Mouse (Mus musculus): ENCODE measurements at regions not wholly inside any gene's neighbourhood (a gene's known extent, or its start where the extent isn't known, plus 50 kb on each side); places are given as distances from the start of the nearest gene placed in this dataset.

DNA sequence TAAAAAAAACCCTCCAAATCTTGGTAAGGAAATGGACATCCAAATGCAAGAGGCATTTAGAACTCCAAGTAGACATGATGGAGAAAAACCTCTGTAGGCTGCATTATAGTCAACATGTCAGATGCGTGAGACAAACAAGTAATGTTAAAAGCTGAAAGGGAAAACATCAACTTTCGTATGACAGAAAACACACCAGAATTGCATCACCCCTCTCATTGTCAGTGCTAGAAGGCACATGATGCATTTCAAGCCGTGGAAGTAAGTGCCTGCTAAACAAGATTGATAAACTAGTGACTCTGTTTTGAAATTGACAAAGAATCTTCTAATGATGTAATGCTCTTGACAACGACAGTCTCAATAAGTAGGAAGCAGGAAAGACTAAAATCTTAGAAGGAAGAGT lies 96.1 kb downstream of the Mbl2 start:
- H3K36me3 ChIP-seq (ENCODE audit: control insufficient read depth, insufficient read depth, low read length) = no peaks in the 10 kb centered on the region
- H3K27ac ChIP-seq (ENCODE audit: low read depth, low read length) = no peak overlapping the region
- no peaks in the 10 kb centered on the region for H3K9me3 ChIP-seq (ENCODE audit: control insufficient read depth, low read length)
- H3K4me2 ChIP-seq (ENCODE audit: low read depth) = no peak overlapping the region
- ATAC-seq (ENCODE audit: insufficient read depth, low FRiP score, low TSS enrichment) (no peak), DNase-seq (ENCODE audit: low spot score) (no peak)
- no peak overlapping the region for H3K9ac ChIP-seq (ENCODE audit: low read length)
- no peaks in the 10 kb centered on the region for H3K4me1 ChIP-seq (ENCODE audit: control insufficient read depth, insufficient read depth, low read length)
- no peaks in the 10 kb centered on the region for H3K27me3 ChIP-seq (ENCODE audit: control insufficient read depth, insufficient read depth, low read length)
- no peak overlapping the region for H3K4me3 ChIP-seq (ENCODE audit: low read depth, low read length)
- WGBS = 91% methylated on average over 4 of the region's 4 CpGs

DNA sequence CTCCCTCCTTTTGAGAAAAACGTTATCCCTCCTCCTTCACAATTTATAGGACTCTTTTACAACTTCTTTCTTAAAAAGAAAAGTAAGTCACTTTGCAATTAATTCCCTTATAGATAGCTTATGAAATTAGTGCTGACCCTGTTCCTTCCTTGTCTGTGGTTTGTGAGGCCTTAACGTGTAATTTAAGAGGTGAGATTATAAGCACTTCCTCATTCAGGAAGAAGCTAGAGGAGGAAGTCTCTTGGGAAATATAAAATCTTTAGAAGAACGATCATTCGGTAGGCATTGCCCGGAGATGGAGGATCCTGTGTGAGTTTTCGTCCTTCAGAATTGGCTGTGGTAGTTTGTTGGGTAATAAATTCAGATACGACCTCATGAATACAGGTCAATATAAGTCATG lies 98.0 kb downstream of the Mbl2 start:
- ATAC-seq (ENCODE audit: insufficient read depth, low FRiP score, low TSS enrichment) (no peak), DNase-seq (ENCODE audit: low spot score) (no peak)
- H3K9me3 ChIP-seq (ENCODE audit: control insufficient read depth, low read length) = no peaks in the 10 kb centered on the region
- no peaks in the 10 kb centered on the region for H3K4me1 ChIP-seq (ENCODE audit: control insufficient read depth, insufficient read depth, low read length)
- H3K4me2 ChIP-seq (ENCODE audit: low read depth) = no peak overlapping the region
- no peak overlapping the region for H3K9ac ChIP-seq (ENCODE audit: low read length)
- H3K36me3 ChIP-seq (ENCODE audit: control insufficient read depth, insufficient read depth, low read length) = no peaks in the 10 kb centered on the region
- H3K27me3 ChIP-seq (ENCODE audit: control insufficient read depth, insufficient read depth, low read length) = no peaks in the 10 kb centered on the region
- no peak overlapping the region for H3K4me3 ChIP-seq (ENCODE audit: low read depth, low read length)
- H3K27ac ChIP-seq (ENCODE audit: low read depth, low read length) = no peak overlapping the region
- 83% methylated on average over 7 of the region's 7 CpGs for WGBS

DNA sequence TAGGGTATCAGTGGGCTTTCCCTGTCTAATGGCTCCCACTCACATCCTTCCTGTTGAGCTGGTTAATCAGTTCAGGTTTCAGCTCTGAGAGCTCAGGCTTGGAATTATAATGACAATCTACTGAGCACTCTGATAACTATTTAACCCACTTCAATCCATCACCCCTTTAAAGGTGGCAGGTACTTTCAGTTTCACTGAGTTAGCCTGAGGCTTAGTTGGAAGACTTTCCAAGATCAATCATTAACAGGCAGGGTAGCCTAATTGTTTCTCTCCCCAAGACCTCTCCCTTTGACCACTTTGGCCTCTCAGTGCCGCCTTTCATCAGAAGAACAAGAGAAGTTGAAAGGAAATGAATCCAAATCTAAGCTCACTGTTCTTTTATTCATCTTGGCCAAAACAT lies 99.1 kb downstream of the Mbl2 start:
- no peaks in the 10 kb centered on the region for H3K9me3 ChIP-seq (ENCODE audit: control insufficient read depth, low read length)
- no peaks in the 10 kb centered on the region for H3K27me3 ChIP-seq (ENCODE audit: control insufficient read depth, insufficient read depth, low read length)
- H3K27ac ChIP-seq (ENCODE audit: low read depth, low read length) = no peak overlapping the region
- no peak overlapping the region for H3K9ac ChIP-seq (ENCODE audit: low read length)
- no peak for DNase-seq (ENCODE audit: low spot score)
- 35% methylated on average over 1 of the region's 1 CpGs for WGBS
- no peak overlapping the region for H3K4me2 ChIP-seq (ENCODE audit: low read depth)
- no peaks in the 10 kb centered on the region for H3K4me1 ChIP-seq (ENCODE audit: control insufficient read depth, insufficient read depth, low read length)
- ATAC-seq (ENCODE audit: insufficient read depth, low FRiP score, low TSS enrichment) = no peak
- H3K36me3 ChIP-seq (ENCODE audit: control insufficient read depth, insufficient read depth, low read length) = no peaks in the 10 kb centered on the region
- H3K4me3 ChIP-seq (ENCODE audit: low read depth, low read length) = no peak overlapping the region

DNA sequence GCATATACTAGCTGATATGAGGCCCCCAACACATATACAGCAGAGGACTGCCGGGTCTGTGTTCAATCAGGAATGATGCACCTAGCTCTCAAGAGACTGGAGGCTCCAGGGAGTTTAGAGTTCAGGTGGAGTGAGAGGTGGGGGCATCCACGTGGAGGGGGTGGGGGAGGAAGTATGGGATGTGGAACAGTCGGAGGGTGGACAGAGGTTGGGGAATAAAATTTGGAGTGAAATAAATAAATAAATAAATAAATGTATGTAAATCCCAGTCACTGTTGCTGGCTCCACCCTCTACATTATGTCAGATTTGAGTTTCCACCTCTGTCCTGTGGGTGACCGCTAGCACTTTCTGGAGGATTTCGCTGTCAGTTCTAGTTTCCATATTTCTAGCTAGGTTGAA lies 111.7 kb downstream of the Mbl2 start:
- Histone ChIP-seq H3K9ac (ENCODE audit: low read length) (no peak overlapping the region), H3K4me2 (ENCODE audit: low read depth) (no peak overlapping the region), H3K27me3 (ENCODE audit: control insufficient read depth, insufficient read depth, low read length) (no peaks in the 10 kb centered on the region), H3K4me3 (ENCODE audit: low read depth, low read length) (no peak overlapping the region), H3K4me1 (ENCODE audit: control insufficient read depth, insufficient read depth, low read length) (no peaks in the 10 kb centered on the region), H3K9me3 (ENCODE audit: control insufficient read depth, low read length) (no peaks in the 10 kb centered on the region), H3K36me3 (ENCODE audit: control insufficient read depth, insufficient read depth, low read length) (no peaks in the 10 kb centered on the region), H3K27ac (ENCODE audit: low read depth, low read length) (no peak overlapping the region)
- ATAC-seq (ENCODE audit: insufficient read depth, low FRiP score, low TSS enrichment) = no peak
- no peak for DNase-seq (ENCODE audit: low spot score)
- WGBS = 81% methylated on average over 5 of the region's 5 CpGs

DNA sequence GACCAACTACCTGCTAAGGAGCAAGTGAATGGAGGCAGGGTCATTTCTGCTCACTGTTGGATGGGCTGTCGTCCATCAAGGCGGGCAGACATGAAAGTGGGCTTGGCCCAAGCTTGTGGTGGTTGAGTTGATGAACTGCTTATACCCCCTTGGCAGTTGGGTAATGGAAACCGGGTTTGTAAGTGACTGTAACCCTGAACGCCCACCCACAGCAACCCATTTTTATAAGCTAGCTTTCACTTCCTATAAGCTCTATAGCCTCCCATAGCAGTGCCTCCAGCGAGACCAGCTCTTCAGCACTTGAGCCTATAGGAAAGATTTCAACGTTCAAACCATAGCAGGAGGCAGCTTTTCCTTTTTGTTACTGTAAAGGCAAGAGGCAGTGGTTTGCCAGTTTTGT lies 116.2 kb downstream of the Mbl2 start:
- no peak for DNase-seq (ENCODE audit: low spot score)
- H3K9ac ChIP-seq (ENCODE audit: low read length) = no peak overlapping the region
- WGBS = 81% methylated on average over 6 of the region's 6 CpGs

DNA sequence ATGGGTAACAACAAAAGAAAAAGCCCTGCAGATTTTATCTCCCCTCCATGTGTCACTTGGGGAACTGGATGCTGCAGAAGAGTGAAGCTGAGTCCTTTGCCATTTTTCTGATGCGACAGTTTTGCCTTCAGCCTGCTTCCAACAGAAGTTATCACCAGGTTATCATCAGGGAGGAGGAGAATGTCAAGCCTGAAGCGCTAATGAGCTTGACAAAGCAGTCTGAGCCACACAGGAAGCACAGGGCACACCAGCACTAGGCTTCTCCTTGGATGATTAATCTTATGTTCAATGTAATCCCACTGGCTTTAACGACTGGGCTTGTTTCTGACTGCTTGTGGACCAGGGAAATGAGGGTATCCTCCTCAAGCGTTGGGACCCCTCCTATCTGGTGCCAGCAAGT lies 122.2 kb downstream of the Mbl2 start:
- Histone ChIP-seq H3K27ac (ENCODE audit: low read depth, low read length) (no peak overlapping the region), H3K4me1 (ENCODE audit: control insufficient read depth, insufficient read depth, low read length) (no peaks in the 10 kb centered on the region), H3K36me3 (ENCODE audit: control insufficient read depth, insufficient read depth, low read length) (no peaks in the 10 kb centered on the region), H3K9me3 (ENCODE audit: control insufficient read depth, low read length) (no peaks in the 10 kb centered on the region), H3K9ac (ENCODE audit: low read length) (no peak overlapping the region), H3K4me3 (ENCODE audit: low read depth, low read length) (no peak overlapping the region), H3K27me3 (ENCODE audit: control insufficient read depth, insufficient read depth, low read length) (no peaks in the 10 kb centered on the region), H3K4me2 (ENCODE audit: low read depth) (no peak overlapping the region)
- WGBS = 45% methylated on average over 4 of the region's 4 CpGs
- no peak for ATAC-seq (ENCODE audit: insufficient read depth, low FRiP score, low TSS enrichment)
- no peak for DNase-seq (ENCODE audit: low spot score)

More for the DNA sequence above, 116.2 kb downstream of the Mbl2 start:
- no peak overlapping the region for H3K4me3 ChIP-seq (ENCODE audit: low read depth, low read length)
- no peaks in the 10 kb centered on the region for H3K27me3 ChIP-seq (ENCODE audit: control insufficient read depth, insufficient read depth, low read length)
- no peak overlapping the region for H3K4me2 ChIP-seq (ENCODE audit: low read depth)
- no peak for ATAC-seq (ENCODE audit: insufficient read depth, low FRiP score, low TSS enrichment)
- H3K36me3 ChIP-seq (ENCODE audit: control insufficient read depth, insufficient read depth, low read length) = no peaks in the 10 kb centered on the region
- no peaks in the 10 kb centered on the region for H3K4me1 ChIP-seq (ENCODE audit: control insufficient read depth, insufficient read depth, low read length)
- no peak overlapping the region for H3K27ac ChIP-seq (ENCODE audit: low read depth, low read length)
- H3K9me3 ChIP-seq (ENCODE audit: control insufficient read depth, low read length) = no peaks in the 10 kb centered on the region

DNA sequence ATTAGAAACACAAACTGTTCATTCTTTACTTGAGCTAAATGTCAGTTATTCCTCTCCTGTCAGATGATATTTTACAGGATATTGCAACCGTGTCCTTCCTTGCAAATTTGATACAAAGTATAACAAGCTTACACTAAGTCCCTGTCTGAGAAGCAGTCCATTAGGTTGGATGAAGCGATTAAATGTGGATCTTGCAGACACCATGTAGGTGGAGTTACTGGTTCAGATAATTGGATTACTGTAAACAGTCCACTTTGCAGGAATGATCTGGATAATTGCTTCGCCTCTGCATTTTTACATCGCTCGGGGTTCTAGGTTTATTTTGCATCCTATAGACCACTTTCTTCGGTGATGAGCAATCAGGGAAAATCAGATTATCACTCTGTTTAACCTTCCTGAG lies 126.2 kb downstream of the Mbl2 start:
- H3K9ac ChIP-seq (ENCODE audit: low read length) = no peak overlapping the region
- DNase-seq (ENCODE audit: low spot score) = no peak
- no peak overlapping the region for H3K4me3 ChIP-seq (ENCODE audit: low read depth, low read length)
- H3K27me3 ChIP-seq (ENCODE audit: control insufficient read depth, insufficient read depth, low read length) = no peaks in the 10 kb centered on the region
- H3K9me3 ChIP-seq (ENCODE audit: control insufficient read depth, low read length) = no peaks in the 10 kb centered on the region
- H3K36me3 ChIP-seq (ENCODE audit: control insufficient read depth, insufficient read depth, low read length) = no peaks in the 10 kb centered on the region
- H3K27ac ChIP-seq (ENCODE audit: low read depth, low read length) = no peak overlapping the region
- ATAC-seq (ENCODE audit: insufficient read depth, low FRiP score, low TSS enrichment) = no peak
- WGBS = 92% methylated on average over 6 of the region's 6 CpGs
- no peak overlapping the region for H3K4me2 ChIP-seq (ENCODE audit: low read depth)
- H3K4me1 ChIP-seq (ENCODE audit: control insufficient read depth, insufficient read depth, low read length) = no peaks in the 10 kb centered on the region

DNA sequence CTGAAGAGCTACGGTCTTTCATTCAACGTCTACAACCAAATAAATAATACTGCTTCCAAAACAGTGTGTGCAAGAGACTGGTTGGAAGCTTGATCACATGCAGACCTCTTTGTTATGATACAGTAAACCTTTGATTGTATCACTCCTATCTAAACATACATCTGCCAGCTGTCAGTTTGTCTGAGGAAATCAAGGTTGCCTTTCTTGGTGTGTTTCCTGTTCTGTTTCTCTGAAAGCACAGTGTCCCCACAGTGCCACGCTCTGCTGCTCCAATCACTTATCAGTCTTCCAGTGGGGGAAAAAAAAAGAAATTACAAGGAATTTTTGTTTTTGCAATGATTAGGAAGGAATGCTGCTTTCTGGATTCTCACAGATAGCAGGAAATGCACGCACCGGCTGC lies 139.2 kb downstream of the Mbl2 start:
- Histone ChIP-seq H3K9ac (ENCODE audit: low read length) (no peak overlapping the region), H3K36me3 (ENCODE audit: control insufficient read depth, insufficient read depth, low read length) (no peaks in the 10 kb centered on the region), H3K4me3 (ENCODE audit: low read depth, low read length) (no peak overlapping the region), H3K4me2 (ENCODE audit: low read depth) (no peak overlapping the region), H3K27me3 (ENCODE audit: control insufficient read depth, insufficient read depth, low read length) (no peaks in the 10 kb centered on the region), H3K9me3 (ENCODE audit: control insufficient read depth, low read length) (no peaks in the 10 kb centered on the region), H3K27ac (ENCODE audit: low read depth, low read length) (no peak overlapping the region), H3K4me1 (ENCODE audit: control insufficient read depth, insufficient read depth, low read length) (no peaks in the 10 kb centered on the region)
- no peak for DNase-seq (ENCODE audit: low spot score)
- 68% methylated on average over 5 of the region's 5 CpGs for WGBS
- ATAC-seq (ENCODE audit: insufficient read depth, low FRiP score, low TSS enrichment) = no peak

DNA sequence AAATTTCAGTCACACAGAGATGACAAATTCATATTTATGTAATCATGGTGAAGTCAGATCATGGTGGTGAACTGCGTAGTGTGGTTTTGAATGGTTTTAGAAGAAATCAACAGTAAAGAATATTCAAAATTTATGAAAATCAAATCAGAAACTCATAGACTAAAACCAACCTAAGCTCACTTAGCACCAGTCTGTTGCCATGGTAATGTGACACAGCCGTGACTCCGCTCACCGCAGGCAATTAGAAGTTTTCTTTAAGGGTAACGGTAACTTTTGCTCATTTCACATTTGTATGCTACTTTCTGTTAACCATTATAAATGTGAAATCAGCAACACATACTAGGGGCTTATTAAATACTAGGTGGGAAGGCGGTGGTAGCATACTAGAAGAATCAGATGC lies 147.0 kb downstream of the Mbl2 start:
- no peak overlapping the region for H3K4me2 ChIP-seq (ENCODE audit: low read depth)
- no peaks in the 10 kb centered on the region for H3K36me3 ChIP-seq (ENCODE audit: control insufficient read depth, insufficient read depth, low read length)
- no peak overlapping the region for H3K9ac ChIP-seq (ENCODE audit: low read length)
- H3K4me1 ChIP-seq (ENCODE audit: control insufficient read depth, insufficient read depth, low read length) = no peaks in the 10 kb centered on the region
- WGBS = 73% methylated on average over 6 of the region's 6 CpGs
- H3K9me3 ChIP-seq (ENCODE audit: control insufficient read depth, low read length) = no peaks in the 10 kb centered on the region
- ATAC-seq (ENCODE audit: insufficient read depth, low FRiP score, low TSS enrichment) (no peak), DNase-seq (ENCODE audit: low spot score) (no peak)
- H3K27ac ChIP-seq (ENCODE audit: low read depth, low read length) = no peak overlapping the region
- no peak overlapping the region for H3K4me3 ChIP-seq (ENCODE audit: low read depth, low read length)
- H3K27me3 ChIP-seq (ENCODE audit: control insufficient read depth, insufficient read depth, low read length) = no peaks in the 10 kb centered on the region

Measured in neural tube, embryonic 11.5 days (tissue).